ENCODE assay signal across 24 mouse cellular contexts in genomic region chr3:65935153-65935552, GRCm38 (mm10).
"Had no signal": no experiment of that assay in that cellular context is flagged by ENCODE, and none has a peak within 500 bp of the region (broad histone marks: within the 10 kb centered on the region; RNA-seq: fewer than 3 reads in every experiment).

No protein-coding gene starts in this region.

- H3K36me3 ChIP-seq: heart, embryonic 10.5 days; heart, embryonic 12.5 days; hindbrain, embryonic 10.5 days; hindbrain, embryonic 12.5 days; limb, embryonic 10.5 days; limb, embryonic 12.5 days had no signal

- H3K4me3 ChIP-seq: gastrocnemius, adult 2 months; heart, embryonic 10.5 days; heart, embryonic 12.5 days; hindbrain, embryonic 10.5 days; hindbrain, embryonic 12.5 days; layer of hippocampus, adult 2 months; left cerebral cortex, adult 2 months; limb, embryonic 10.5 days; limb, embryonic 12.5 days had no signal

- H3K9ac ChIP-seq: heart, embryonic 12.5 days; hindbrain, embryonic 12.5 days; hindbrain, embryonic 14.5 days; limb, embryonic 12.5 days; liver, embryonic 14.5 days had no signal

- H3K4me1 ChIP-seq: hindbrain, embryonic 12.5 days; limb, embryonic 10.5 days; limb, embryonic 12.5 days had no signal

- H3K27me3 ChIP-seq: heart, embryonic 12.5 days; hindbrain, embryonic 12.5 days; limb, embryonic 12.5 days had no signal

- H3K27ac ChIP-seq: gastrocnemius, adult 2 months; heart, embryonic 10.5 days; hindbrain, embryonic 10.5 days; hindbrain, embryonic 12.5 days; hindbrain, embryonic 14.5 days; layer of hippocampus, adult 2 months; left cerebral cortex, adult 2 months; limb, embryonic 10.5 days; limb, embryonic 12.5 days; liver, embryonic 14.5 days had no signal

- DNase-seq: gastrocnemius, adult 2 months; gastrocnemius, postnatal 10 days; gastrocnemius, postnatal 25 days; heart, adult 18-20 months; heart, postnatal 10 days; heart, postnatal 4 days; kidney, adult 18-20 months; kidney, adult 8-10 months; kidney, postnatal 10 days; kidney, postnatal 4 days had no signal

- ATAC-seq: hindbrain, embryonic 16.5 days; inflammation-experienced regulatory T-cells, adult 6 months; intestine, embryonic 16.5 days had no signal

- H3K9me3 ChIP-seq: heart, embryonic 10.5 days; heart, embryonic 12.5 days; hindbrain, embryonic 10.5 days; hindbrain, embryonic 12.5 days; limb, embryonic 10.5 days; limb, embryonic 12.5 days had no signal

- H3K4me2 ChIP-seq: heart, embryonic 12.5 days; hindbrain, embryonic 12.5 days; hindbrain, embryonic 14.5 days; limb, embryonic 12.5 days; liver, embryonic 11.5 days had no signal
